Comparison of ENCODE assay signal across 10 mouse cellular contexts in genomic region chr4:46860586-46860985, GRCm38 (mm10).
"Had no signal": no experiment of that assay in that cellular context is flagged by ENCODE, and none has a peak within 500 bp of the region (broad histone marks: within the 10 kb centered on the region; RNA-seq: fewer than 3 reads in every experiment).

No protein-coding gene starts in this region.

- DNase-seq: kidney, adult 11 months; kidney, adult 8-10 months; kidney, postnatal 14 days; layer of hippocampus, postnatal 36 days; lung, embryonic 14.5 days; midbrain, embryonic 14.5 days had no signal

- H3K4me3 ChIP-seq: intestine, embryonic 15.5 days; kidney, embryonic 15.5 days; megakaryocyte, embryonic 14.5 days had no signal

- ATAC-seq: intestine, embryonic 15.5 days; lung, postnatal 0 days had no signal

- H3K27ac ChIP-seq: intestine, embryonic 15.5 days; kidney, embryonic 15.5 days had no signal
